Mouse (Mus musculus) liver, embryonic 12.5 days (tissue): Measurements from ENCODE around the gene Krtap19-2. TPM values are rescaled to one million over a fixed set of nuclear protein-coding genes. Genes with fewer than 3 reads are reported as not detected.

Experiments
- ATAC-seq: fragments of 200-750 bp; cut with Nextera tagmentation; 2 replicates; pipeline ENCODE4 v1.8.0; 2017; ENCODE audit warnings: moderate number of reproducible peaks, mild to moderate bottlenecking, moderate library complexity
- H3K27ac ChIP-seq: fragments of 300-500 bp; sonication (generic); 2 replicates; pipeline ENCODE4 v1.5.1; 2016; ENCODE audit warnings: mild to moderate bottlenecking
- H3K27me3 ChIP-seq: fragments of 300-500 bp; sonication (generic); replicated peaks from 2 replicates; pipeline ENCODE4 v1.6.1; 2016; ENCODE audit warnings: mild to moderate bottlenecking, moderate library complexity
- H3K36me3 ChIP-seq: fragments of 300-500 bp; sonication (generic); 2 replicates; pipeline ENCODE4 v1.6.1; 2016; ENCODE audit warnings: mild to moderate bottlenecking, moderate library complexity
- H3K4me1 ChIP-seq: fragments of 300-500 bp; sonication (generic); 2 replicates; pipeline ENCODE4 v1.6.1; 2016
- H3K4me2 ChIP-seq: fragments of 300-500 bp; sonication (generic); 2 replicates; pipeline ENCODE4 v1.6.1; 2016; ENCODE audit warnings: mild to moderate bottlenecking, moderate library complexity
- H3K4me3 ChIP-seq: fragments of 300-500 bp; sonication (generic); 2 replicates; pipeline ENCODE4 v1.5.1; 2016; ENCODE audit warnings: mild to moderate bottlenecking, moderate library complexity
- H3K9ac ChIP-seq: fragments of 300-500 bp; sonication (generic); 2 replicates; pipeline ENCODE4 v1.6.1; 2016; ENCODE audit warnings: mild to moderate bottlenecking, moderate library complexity
- H3K9me3 ChIP-seq: fragments of 300-500 bp; sonication (generic); replicated peaks from 2 replicates; pipeline ENCODE4 v1.6.1; 2016; ENCODE audit warnings: mild to moderate bottlenecking, moderate library complexity
- WGBS: fragments of 180-500 bp; shearing (Covaris S2); methylation state at CpG from one replicate; pipeline ENCODE4 v1.1.7; 2016; ENCODE audit not compliant: insufficient replicate concordance; 5-methylcytosine and 5-hydroxymethylcytosine counted together
- polyA plus RNA-seq: library from polyadenylated mRNA; unstranded; fragments of >200 nt; fragmentation: Nextera tagmentation; extraction: Ambion mirVana; gene quantifications from 2 replicates; pipeline ENCODE4 v1.2.1, GENCODE M21; 2016

Krtap19-2 gene
- polyA plus RNA-seq, 1 experiment from 2014 or later = not detected

DNA sequence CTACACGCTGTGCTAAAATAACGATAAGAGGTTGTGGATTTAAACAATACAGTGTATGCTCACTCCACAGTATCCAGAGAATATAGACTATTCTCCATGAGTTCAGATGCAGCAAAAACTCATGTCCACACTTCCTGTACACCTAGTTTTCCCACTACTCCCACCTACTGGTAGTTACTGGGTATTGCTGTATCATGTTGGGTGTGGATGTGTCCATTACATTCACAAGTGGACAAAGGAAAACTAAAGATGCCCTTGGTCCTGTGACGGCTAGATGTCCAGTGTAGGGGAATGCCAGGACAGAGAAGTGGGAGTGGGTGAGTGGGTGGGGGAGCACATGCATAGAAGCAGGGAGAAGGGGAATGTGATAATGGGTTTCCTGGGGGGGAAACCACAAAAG lies 50.3 kb downstream of the Krtap19-2 start:
- Histone ChIP-seq H3K27me3 (no peaks in the 10 kb centered on the region), H3K4me1 (no peaks in the 10 kb centered on the region), H3K27ac (no peak overlapping the region), H3K4me3 (no peak overlapping the region), H3K9ac (no peak overlapping the region), H3K9me3 (no peaks in the 10 kb centered on the region), H3K4me2 (no peak overlapping the region), H3K36me3 (no peaks in the 10 kb centered on the region)
- 68% methylated on average over 3 of the region's 3 CpGs for WGBS
- no peak for ATAC-seq

Other genes with a start within 250 kb of the Krtap19-2 start
- not detected in 2 replicates for gene 2310079G19Rik, start 246.6 kb downstream of the Krtap19-2 start, polyA plus RNA-seq
- gene Krtap26-1, start 226.5 kb downstream of the Krtap19-2 start, polyA plus RNA-seq = not detected in 2 replicates
- gene Krtap27-1, start 202.6 kb downstream of the Krtap19-2 start, polyA plus RNA-seq = not detected in 2 replicates
- not detected in 2 replicates for gene 2310061N02Rik, start 166.3 kb downstream of the Krtap19-2 start, polyA plus RNA-seq
- not detected in 2 replicates for gene Krtap13-1, start 145.4 kb downstream of the Krtap19-2 start, polyA plus RNA-seq
- not detected in 2 replicates for gene Krtap13, start 122.6 kb downstream of the Krtap19-2 start, polyA plus RNA-seq
- not detected in 2 replicates for gene 2310034C09Rik, start 115.4 kb downstream of the Krtap19-2 start, polyA plus RNA-seq
- not detected in 2 replicates for gene 2310057N15Rik, start 100.1 kb downstream of the Krtap19-2 start, polyA plus RNA-seq
- gene Gm5965, start 96.4 kb downstream of the Krtap19-2 start, polyA plus RNA-seq = not detected in 2 replicates
- not detected in 2 replicates for gene Gm20741, start 62.0 kb downstream of the Krtap19-2 start, polyA plus RNA-seq
- gene Krtap15, start 54.1 kb downstream of the Krtap19-2 start, polyA plus RNA-seq = not detected in 2 replicates
- not detected in 2 replicates for gene Krtap14, start 48.1 kb downstream of the Krtap19-2 start, polyA plus RNA-seq
- gene Krtap19-1, start 4.9 kb downstream of the Krtap19-2 start, polyA plus RNA-seq = not detected in 2 replicates
- gene Krtap19-3, start 3.8 kb upstream of the Krtap19-2 start, polyA plus RNA-seq = not detected in 2 replicates
- gene Krtap19-4, start 10.8 kb upstream of the Krtap19-2 start, polyA plus RNA-seq = not detected in 2 replicates
- gene Krtap19-5, start 22.2 kb upstream of the Krtap19-2 start, polyA plus RNA-seq = not detected in 2 replicates
- not detected in 2 replicates for gene Krtap19-9b, start 58.0 kb upstream of the Krtap19-2 start, polyA plus RNA-seq
- not detected in 2 replicates for gene Krtap16-3, start 88.6 kb upstream of the Krtap19-2 start, polyA plus RNA-seq
- not detected in 2 replicates for gene Krtap22-2, start 136.5 kb upstream of the Krtap19-2 start, polyA plus RNA-seq
- not detected in 2 replicates for gene Gm10229, start 141.0 kb upstream of the Krtap19-2 start, polyA plus RNA-seq
- gene Krtap6-1, start 157.4 kb upstream of the Krtap19-2 start, polyA plus RNA-seq = not detected in 2 replicates
- gene Gm10228, start 167.2 kb upstream of the Krtap19-2 start, polyA plus RNA-seq = not detected in 2 replicates
- not detected in 2 replicates for gene Krtap6-5, start 173.6 kb upstream of the Krtap19-2 start, polyA plus RNA-seq
- not detected in 2 replicates for gene 1110025L11Rik, start 189.7 kb upstream of the Krtap19-2 start, polyA plus RNA-seq
- not detected in 2 replicates for gene Krtap6-3, start 209.7 kb upstream of the Krtap19-2 start, polyA plus RNA-seq